Mouse (Mus musculus) limb, embryonic 13.5 days (tissue): Measurements from ENCODE around the gene Enc1. TPM values are rescaled to one million over a fixed set of nuclear protein-coding genes. Genes with fewer than 3 reads are reported as not detected.
A peak's percentile ranks its signal among the peaks of the same experiment; 100 is the strongest.

Source experiments
- ATAC-seq: fragments of 200-750 bp; cut with Nextera tagmentation; 2 replicates; pipeline ENCODE4 v1.8.0; 2017; ENCODE audit warnings: low read depth, moderate number of reproducible peaks, moderate TSS enrichment; ENCODE audit not compliant: low FRiP score
- H3K27ac ChIP-seq: fragments of 300-500 bp; sonication (generic); 2 replicates; pipeline ENCODE4 v1.5.1; 2015; ENCODE audit warnings: inconsistent platforms, mild to moderate bottlenecking, moderate library complexity
- H3K27me3 ChIP-seq: fragments of 300-500 bp; sonication (generic); 2 replicates; pipeline ENCODE4 v1.6.1; 2015; ENCODE audit warnings: mild to moderate bottlenecking, inconsistent platforms
- H3K36me3 ChIP-seq: fragments of 300-500 bp; sonication (generic); 2 replicates; pipeline ENCODE4 v1.6.1; 2015; ENCODE audit warnings: inconsistent platforms, mild to moderate bottlenecking, moderate library complexity
- H3K4me1 ChIP-seq: fragments of 300-500 bp; sonication (generic); 2 replicates; pipeline ENCODE4 v1.6.1; 2015; ENCODE audit warnings: inconsistent platforms
- H3K4me2 ChIP-seq: fragments of 300-500 bp; sonication (generic); replicated peaks from 2 replicates; pipeline ENCODE4 v1.6.1; 2015; ENCODE audit warnings: inconsistent platforms, mild to moderate bottlenecking, moderate library complexity
- H3K4me3 ChIP-seq: fragments of 300-500 bp; sonication (generic); 2 replicates; pipeline ENCODE4 v1.5.1; 2015; ENCODE audit warnings: moderate library complexity, mild to moderate bottlenecking, inconsistent platforms
- H3K9ac ChIP-seq: fragments of 300-500 bp; sonication (generic); 2 replicates; pipeline ENCODE4 v1.6.1; 2015; ENCODE audit warnings: mild to moderate bottlenecking, inconsistent platforms
- H3K9me3 ChIP-seq: fragments of 300-500 bp; sonication (generic); 2 replicates; pipeline ENCODE4 v1.6.1; 2016; ENCODE audit warnings: inconsistent platforms
- WGBS: fragments of 180-500 bp; shearing (Covaris S2); methylation state at CpG from one replicate; pipeline ENCODE4 v1.1.7; 2015; 5-methylcytosine and 5-hydroxymethylcytosine counted together
- polyA plus RNA-seq: library from polyadenylated mRNA; unstranded; fragments of >200 nt; fragmentation: Nextera tagmentation; extraction: Ambion mirVana; gene quantifications from 2 replicates; pipeline ENCODE4 v1.2.1, GENCODE M21; 2015

Gene Enc1
- polyA plus RNA-seq, 1 experiment from 2014 or later: 8.2 TPM

- 13% methylated on average over 26 of the region's 26 CpGs for WGBS
- Histone ChIP-seq H3K36me3 (no peaks in the 10 kb centered on the region), H3K9ac (peak overlapping the region; percentile 21), H3K4me3 (peak overlapping the region; percentile 34), H3K9me3 (no peaks in the 10 kb centered on the region), H3K27ac (no peak overlapping the region), H3K4me1 (peaks cover 15% of the 10 kb centered on the region), H3K27me3 (peaks cover 38% of the 10 kb centered on the region), H3K4me2 (peak overlapping the region; percentile 68)
- ATAC-seq: no peak
Observed at GRCm38 (mm10) chr13:97282051-97282910, 41.4 kb downstream of the Enc1 start.

- H3K27me3 ChIP-seq: peaks cover 38% of the 10 kb centered on the region
- 4% methylated on average over 9 of the region's 9 CpGs for WGBS
- peak overlapping the region; percentile 68 for H3K4me2 ChIP-seq
- H3K9ac ChIP-seq: no peak overlapping the region
- peaks cover 15% of the 10 kb centered on the region for H3K4me1 ChIP-seq
- H3K36me3 ChIP-seq: no peaks in the 10 kb centered on the region
- peak overlapping the region; percentile 34 for H3K4me3 ChIP-seq
- no peaks in the 10 kb centered on the region for H3K9me3 ChIP-seq
- no peak overlapping the region for H3K27ac ChIP-seq
- no peak for ATAC-seq
Observed at GRCm38 (mm10) chr13:97282911-97283281, 42.0 kb downstream of the Enc1 start.

GRCm38 (mm10) chr13:97287046-97287445, 46.1 kb downstream of the Enc1 start:
- no peak for ATAC-seq
- Histone ChIP-seq H3K4me2 (no peak overlapping the region), H3K27me3 (peaks cover 26% of the 10 kb centered on the region), H3K9ac (no peak overlapping the region), H3K27ac (no peak overlapping the region), H3K36me3 (no peaks in the 10 kb centered on the region), H3K4me3 (no peak overlapping the region), H3K9me3 (no peaks in the 10 kb centered on the region), H3K4me1 (peaks cover 17% of the 10 kb centered on the region)
- 88% methylated on average over 3 of the region's 3 CpGs for WGBS

- 24% methylated on average over 3 of the region's 3 CpGs for WGBS
- Histone ChIP-seq H3K4me2 (no peak overlapping the region), H3K27me3 (no peaks in the 10 kb centered on the region), H3K27ac (no peak overlapping the region), H3K4me1 (peaks cover 22% of the 10 kb centered on the region), H3K9ac (no peak overlapping the region), H3K4me3 (no peak overlapping the region), H3K9me3 (no peaks in the 10 kb centered on the region), H3K36me3 (no peaks in the 10 kb centered on the region)
- no peak for ATAC-seq
Observed at GRCm38 (mm10) chr13:97290747-97291146, 49.8 kb downstream of the Enc1 start.

- Histone ChIP-seq H3K4me3 (no peak overlapping the region), H3K36me3 (no peaks in the 10 kb centered on the region), H3K4me2 (no peak overlapping the region), H3K27ac (no peak overlapping the region), H3K9me3 (no peaks in the 10 kb centered on the region), H3K27me3 (no peaks in the 10 kb centered on the region), H3K9ac (no peak overlapping the region), H3K4me1 (peaks cover 22% of the 10 kb centered on the region)
- 68% methylated on average over 17 of the region's 17 CpGs for WGBS
- no peak for ATAC-seq
Observed at GRCm38 (mm10) chr13:97291354-97291753, 50.4 kb downstream of the Enc1 start.

GRCm38 (mm10) chr13:97292026-97292425, 51.1 kb downstream of the Enc1 start:
- H3K4me2 ChIP-seq: no peak overlapping the region
- H3K4me3 ChIP-seq: no peak overlapping the region
- H3K4me1 ChIP-seq: peaks cover 22% of the 10 kb centered on the region
- no peak overlapping the region for H3K9ac ChIP-seq
- no peak overlapping the region for H3K27ac ChIP-seq
- 43% methylated on average over 8 of the region's 8 CpGs for WGBS
- H3K36me3 ChIP-seq: no peaks in the 10 kb centered on the region
- H3K9me3 ChIP-seq: no peaks in the 10 kb centered on the region
- ATAC-seq: no peak
- no peaks in the 10 kb centered on the region for H3K27me3 ChIP-seq

GRCm38 (mm10) chr13:97292451-97293245, 51.7 kb downstream of the Enc1 start:
- no peak overlapping the region for H3K4me3 ChIP-seq
- H3K4me2 ChIP-seq: peak overlapping the region; percentile 31
- no peak overlapping the region for H3K27ac ChIP-seq
- no peak overlapping the region for H3K9ac ChIP-seq
- 9% methylated on average over 12 of the region's 12 CpGs for WGBS
- no peaks in the 10 kb centered on the region for H3K9me3 ChIP-seq
- H3K4me1 ChIP-seq: peaks cover 22% of the 10 kb centered on the region
- no peak for ATAC-seq
- no peaks in the 10 kb centered on the region for H3K27me3 ChIP-seq
- H3K36me3 ChIP-seq: no peaks in the 10 kb centered on the region

GRCm38 (mm10) chr13:97295101-97295852, 54.4 kb downstream of the Enc1 start:
- Histone ChIP-seq H3K9me3 (no peaks in the 10 kb centered on the region), H3K27ac (no peak overlapping the region), H3K9ac (no peak overlapping the region), H3K36me3 (no peaks in the 10 kb centered on the region), H3K4me3 (no peak overlapping the region), H3K27me3 (no peaks in the 10 kb centered on the region), H3K4me1 (peaks cover 25% of the 10 kb centered on the region), H3K4me2 (no peak overlapping the region)
- ATAC-seq: no peak
- WGBS: 69% methylated on average over 9 of the region's 9 CpGs

- no peak for ATAC-seq
- 74% methylated on average over 11 of the region's 11 CpGs for WGBS
Observed at GRCm38 (mm10) chr13:97295853-97296219, 54.9 kb downstream of the Enc1 start.

GRCm38 (mm10) chr13:97296281-97296680, 55.4 kb downstream of the Enc1 start:
- H3K9ac ChIP-seq: no peak overlapping the region
- H3K9me3 ChIP-seq: no peaks in the 10 kb centered on the region
- no peaks in the 10 kb centered on the region for H3K27me3 ChIP-seq
- 74% methylated on average over 8 of the region's 8 CpGs for WGBS
- no peak overlapping the region for H3K27ac ChIP-seq
- H3K36me3 ChIP-seq: no peaks in the 10 kb centered on the region
- peaks cover 23% of the 10 kb centered on the region for H3K4me1 ChIP-seq
- no peak overlapping the region for H3K4me3 ChIP-seq
- no peak for ATAC-seq
- H3K4me2 ChIP-seq: no peak overlapping the region

More at GRCm38 (mm10) chr13:97295853-97296219, 54.9 kb downstream of the Enc1 start:
- no peak overlapping the region for H3K4me2 ChIP-seq
- no peaks in the 10 kb centered on the region for H3K27me3 ChIP-seq
- no peaks in the 10 kb centered on the region for H3K9me3 ChIP-seq
- no peaks in the 10 kb centered on the region for H3K36me3 ChIP-seq
- no peak overlapping the region for H3K4me3 ChIP-seq
- no peak overlapping the region for H3K27ac ChIP-seq
- H3K9ac ChIP-seq: no peak overlapping the region
- peaks cover 26% of the 10 kb centered on the region for H3K4me1 ChIP-seq

GRCm38 (mm10) chr13:97296757-97297156, 55.9 kb downstream of the Enc1 start:
- WGBS: 96% methylated on average over 4 of the region's 5 CpGs
- H3K9ac ChIP-seq: no peak overlapping the region
- no peak for ATAC-seq
- H3K36me3 ChIP-seq: no peaks in the 10 kb centered on the region
- H3K27ac ChIP-seq: no peak overlapping the region
- H3K4me3 ChIP-seq: no peak overlapping the region
- H3K4me2 ChIP-seq: no peak overlapping the region
- H3K27me3 ChIP-seq: no peaks in the 10 kb centered on the region
- peaks cover 20% of the 10 kb centered on the region for H3K4me1 ChIP-seq
- H3K9me3 ChIP-seq: no peaks in the 10 kb centered on the region
